In genomic region chr12:71752741-71753260, GRCm38 (mm10) we compare ENCODE assay signal across 19 mouse cellular contexts.
A peak's percentile ranks its signal among the peaks of the same experiment; 100 is the strongest.
DNase-seq lines count a peak whose midpoint lies in the region; ATAC-seq and TF ChIP-seq lines count a peak whose summit lies in the region.
"Had no signal": no experiment of that assay in that cellular context is flagged by ENCODE, and none has a peak within 500 bp of the region (broad histone marks: within the 10 kb centered on the region; RNA-seq: fewer than 3 reads in every experiment).

No protein-coding gene starts in this region.

- H3K27me3 ChIP-seq in hindbrain, postnatal 0 days (ENCODE audit: insufficient read depth, low read length) = no peaks in the 10 kb centered on the region
- no peaks in the 10 kb centered on the region for H3K27me3 ChIP-seq in hindbrain, embryonic 16.5 days (replicated peaks; ENCODE audit: control insufficient read depth, insufficient read depth, low read length)
- H3K27me3 ChIP-seq: midbrain, embryonic 15.5 days; neural tube, embryonic 15.5 days had no signal

- H3K9ac ChIP-seq in hindbrain, postnatal 0 days (replicated peaks; ENCODE audit: low read length) = no peak overlapping the region
- H3K9ac ChIP-seq in hindbrain, embryonic 16.5 days (ENCODE audit: low read depth, low read length) = no peak overlapping the region
- H3K9ac ChIP-seq: hindbrain, embryonic 14.5 days; midbrain, embryonic 15.5 days; neural tube, embryonic 15.5 days had no signal

- H3K4me1 ChIP-seq in hindbrain, postnatal 0 days (ENCODE audit: insufficient read depth, low read length) = 0 out of 2 replicates have a peak, but pooled peaks cover 11% of the 10 kb centered on the region
- H3K4me1 ChIP-seq in hindbrain, embryonic 16.5 days (ENCODE audit: control insufficient read depth, insufficient read depth, low read depth, low read length) = 0 out of 2 replicates have a peak, but pooled peaks cover 2% of the 10 kb centered on the region
- H3K4me1 ChIP-seq: megakaryocyte, embryonic 14.5 days had no signal

- no peaks in the 10 kb centered on the region for H3K9me3 ChIP-seq in hindbrain, postnatal 0 days (ENCODE audit: low read length)
- H3K9me3 ChIP-seq in hindbrain, embryonic 16.5 days (ENCODE audit: control insufficient read depth, low read length) = no peaks in the 10 kb centered on the region
- H3K9me3 ChIP-seq: megakaryocyte, embryonic 14.5 days; midbrain, embryonic 15.5 days; neural tube, embryonic 15.5 days had no signal

- peak; percentile 28 for DNase-seq in cerebellum, adult 11 months
- DNase-seq in hindbrain, postnatal 0 days (ENCODE audit: low spot score) = peak; percentile 53
- DNase-seq in brain, adult 2 months (ENCODE audit: low read depth, low spot score) = peak; percentile 54
- peak; percentile 58 to 65 for DNase-seq in cerebellum, postnatal 10 days
- no peak for DNase-seq in urinary bladder, postnatal 14 days (ENCODE audit: low spot score)
- DNase-seq in heart, adult 11 months = no peak
- DNase-seq: heart, postnatal 36 days; lung, adult 18-20 months; lung, postnatal 14 days; right cerebral cortex, postnatal 14 days; spleen, adult 18-20 months had no signal

- TF ChIP-seq CTCF in hindbrain, postnatal 0 days (IDR thresholded peaks at IDR 0.05; ENCODE audit: low read depth) = no peak

- H3K36me3 ChIP-seq in hindbrain, postnatal 0 days (ENCODE audit: insufficient read depth, low read length) = no peaks in the 10 kb centered on the region
- H3K36me3 ChIP-seq in hindbrain, embryonic 16.5 days (ENCODE audit: control insufficient read depth, insufficient read depth, low read length) = no peaks in the 10 kb centered on the region
- H3K36me3 ChIP-seq: midbrain, embryonic 15.5 days; neural tube, embryonic 15.5 days had no signal

- H3K27ac ChIP-seq in hindbrain, postnatal 0 days = 0 out of 2 replicates have a peak overlapping the region, but pooled peaks have one; percentile 11
- H3K27ac ChIP-seq in hindbrain, embryonic 16.5 days (ENCODE audit: low read depth, low read length) = no peak overlapping the region
- H3K27ac ChIP-seq: hindbrain, embryonic 14.5 days; midbrain, embryonic 15.5 days; neural tube, embryonic 15.5 days had no signal

- ATAC-seq in cerebellum, adult (ENCODE audit: insufficient number of reproducible peaks, low FRiP score, low TSS enrichment) = no peak
- ATAC-seq in hindbrain, postnatal 0 days = no peak
- no peak for ATAC-seq in hindbrain, embryonic 16.5 days
- ATAC-seq: intestine, embryonic 16.5 days; midbrain, embryonic 15.5 days had no signal

- 51% methylated on average over 7 of the region's 7 CpGs for WGBS in hindbrain, postnatal 0 days
- 60% methylated on average over 7 of the region's 7 CpGs for WGBS in hindbrain, embryonic 16.5 days

- H3K4me3 ChIP-seq in hindbrain, postnatal 0 days (ENCODE audit: low read length) = no peak overlapping the region
- no peak overlapping the region for H3K4me3 ChIP-seq in hindbrain, embryonic 16.5 days (ENCODE audit: low read length)
- H3K4me3 ChIP-seq: erythroblast, embryonic 14.5 days; megakaryocyte, embryonic 14.5 days; midbrain, embryonic 15.5 days; neural tube, embryonic 15.5 days had no signal

- H3K4me2 ChIP-seq in hindbrain, postnatal 0 days (ENCODE audit: low read depth, low read length) = no peak overlapping the region
- no peak overlapping the region for H3K4me2 ChIP-seq in hindbrain, embryonic 16.5 days (ENCODE audit: low read length)
- H3K4me2 ChIP-seq: hindbrain, embryonic 14.5 days; midbrain, embryonic 15.5 days; neural tube, embryonic 15.5 days had no signal

Comparison
In these comparisons a context has a peak if more than half of its experiments do, and no peak if none do; other contexts are left out.
1. DNase-seq: peak in cerebellum, adult 11 months (single experiment), hindbrain, postnatal 0 days (single experiment), brain, adult 2 months (single experiment) and cerebellum, postnatal 10 days (2 of 2); none in urinary bladder, postnatal 14 days (single experiment) and heart, adult 11 months (single experiment).